Mouse (Mus musculus) hindbrain, embryonic 13.5 days (tissue): ENCODE measurements around the gene Unc5c. TPM values are rescaled to one million over a fixed set of nuclear protein-coding genes. Genes with fewer than 3 reads are reported as not detected.
A peak's percentile ranks its signal among the peaks of the same experiment; 100 is the strongest.

Source experiments
- ATAC-seq: fragments of 200-750 bp; cut with Nextera tagmentation; 2 replicates; pipeline ENCODE4 v1.8.0; 2017; ENCODE audit warnings: moderate TSS enrichment; ENCODE audit not compliant: low FRiP score
- H3K27ac ChIP-seq: fragments of 300-500 bp; sonication (generic); 2 replicates; pipeline ENCODE4 v1.5.1; 2015; ENCODE audit warnings: inconsistent platforms, mild to moderate bottlenecking, moderate library complexity
- H3K27me3 ChIP-seq: fragments of 300-500 bp; sonication (generic); 2 replicates; pipeline ENCODE4 v1.6.1; 2015; ENCODE audit warnings: mild to moderate bottlenecking, inconsistent platforms
- H3K36me3 ChIP-seq: fragments of 300-500 bp; sonication (generic); 2 replicates; pipeline ENCODE4 v1.6.1; 2015; ENCODE audit warnings: mild to moderate bottlenecking, inconsistent platforms
- H3K4me1 ChIP-seq: fragments of 300-500 bp; sonication (generic); replicated peaks from 2 replicates; pipeline ENCODE4 v1.6.1; 2015; ENCODE audit warnings: inconsistent platforms
- H3K4me2 ChIP-seq: fragments of 300-500 bp; sonication (generic); 2 replicates; pipeline ENCODE4 v1.6.1; 2015; ENCODE audit warnings: inconsistent platforms, mild to moderate bottlenecking, moderate library complexity
- H3K4me3 ChIP-seq: fragments of 300-500 bp; sonication (generic); 2 replicates; pipeline ENCODE4 v1.5.1; 2015; ENCODE audit warnings: mild to moderate bottlenecking, inconsistent platforms
- H3K9ac ChIP-seq: fragments of 300-500 bp; sonication (generic); 2 replicates; pipeline ENCODE4 v1.6.1; 2015; ENCODE audit warnings: mild to moderate bottlenecking, inconsistent platforms
- H3K9me3 ChIP-seq: fragments of 300-500 bp; sonication (generic); 2 replicates; pipeline ENCODE4 v1.6.1; 2016; ENCODE audit warnings: inconsistent platforms
- WGBS: fragments of 180-500 bp; shearing (Covaris S2); methylation state at CpG from one replicate; pipeline ENCODE4 v1.1.7; 2015; 5-methylcytosine and 5-hydroxymethylcytosine counted together
- polyA plus RNA-seq: library from polyadenylated mRNA; unstranded; fragments of >200 nt; fragmentation: Nextera tagmentation; extraction: Ambion mirVana; gene quantifications from 2 replicates; pipeline ENCODE4 v1.2.1, GENCODE M21; 2015

The Unc5c gene
- polyA plus RNA-seq: 18.4 and 26.3 TPM in 2 replicates

DNA sequence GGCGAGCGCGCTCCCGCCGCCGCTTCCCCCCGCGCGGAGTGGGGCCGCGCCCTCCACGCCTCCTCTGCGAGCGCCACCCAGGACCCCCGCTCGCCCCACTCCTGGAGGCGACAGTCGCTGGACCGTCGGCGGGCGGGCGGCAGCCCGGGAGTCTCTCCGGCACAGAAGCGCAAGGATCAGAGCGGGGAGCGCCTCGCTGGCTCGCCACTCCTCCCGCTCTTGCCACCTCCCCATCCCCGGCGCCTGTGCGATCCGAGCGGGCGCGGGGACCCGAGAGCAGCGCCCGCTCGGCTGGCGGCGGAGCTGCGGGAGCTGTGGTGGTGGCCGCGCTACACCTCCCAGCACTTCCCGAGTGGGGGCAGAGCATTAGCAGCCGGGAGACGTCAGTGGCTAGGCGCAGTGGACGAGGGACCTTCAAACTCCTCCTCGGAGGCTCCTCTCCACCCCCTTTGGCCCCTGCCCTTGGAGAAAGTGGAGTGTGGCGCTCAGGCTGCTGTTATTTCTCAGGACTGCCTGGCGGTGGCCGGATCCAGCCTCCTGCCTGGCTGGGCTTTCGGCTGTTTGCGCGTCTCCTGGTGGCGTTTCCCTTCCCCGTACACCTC is at the start of gene Unc5c:
Unc5c (plus strand) TSS at position 113 of the 602 bp plus-strand sequence.
- Histone ChIP-seq H3K27me3 (peaks cover 25% of the 10 kb centered on the region), H3K9ac (peak within 1 kb of the TSS; percentile 81), H3K36me3 (no peaks in the 10 kb centered on the region), H3K4me2 (peak within 1 kb of the TSS; percentile 84), H3K9me3 (no peaks in the 10 kb centered on the region), H3K4me3 (peak within 1 kb of the TSS; percentile 85), H3K27ac (peak within 1 kb of the TSS; percentile 93), H3K4me1 (peaks cover 41% of the 10 kb centered on the region)
- WGBS: under 1% methylated on average over 61 of the region's 61 CpGs
- peak; percentile 91 for ATAC-seq

DNA sequence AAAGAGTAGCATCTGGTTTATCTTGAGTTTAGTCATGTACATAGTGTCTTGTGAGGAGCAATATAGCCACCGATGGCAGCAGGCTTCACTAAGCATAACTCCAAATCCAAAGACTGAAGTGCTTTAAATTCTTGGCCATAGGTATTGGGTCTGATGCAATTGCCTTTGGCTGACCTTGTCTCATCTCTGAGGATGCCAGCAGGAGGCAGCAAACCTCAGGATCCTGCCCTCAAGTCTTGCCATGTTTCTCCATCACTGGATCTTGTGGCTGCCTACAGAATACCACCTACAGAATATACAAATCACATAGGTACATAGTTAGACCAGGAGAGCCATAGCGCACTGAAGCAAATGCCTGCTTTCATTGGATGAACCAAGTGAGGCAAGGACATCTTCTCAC is 7.5 kb upstream of the Unc5c start:
- Histone ChIP-seq H3K4me2 (no peak overlapping the region), H3K4me1 (peaks cover 9% of the 10 kb centered on the region; the same call in 1 of the 2 replicates), H3K4me3 (no peak overlapping the region), H3K27ac (no peak overlapping the region), H3K9me3 (no peaks in the 10 kb centered on the region), H3K27me3 (peaks cover 3% of the 10 kb centered on the region; the same call in 1 of the 2 replicates), H3K36me3 (no peaks in the 10 kb centered on the region), H3K9ac (no peak overlapping the region)
- WGBS: 94% methylated on average over 2 of the region's 2 CpGs
- no peak for ATAC-seq

DNA sequence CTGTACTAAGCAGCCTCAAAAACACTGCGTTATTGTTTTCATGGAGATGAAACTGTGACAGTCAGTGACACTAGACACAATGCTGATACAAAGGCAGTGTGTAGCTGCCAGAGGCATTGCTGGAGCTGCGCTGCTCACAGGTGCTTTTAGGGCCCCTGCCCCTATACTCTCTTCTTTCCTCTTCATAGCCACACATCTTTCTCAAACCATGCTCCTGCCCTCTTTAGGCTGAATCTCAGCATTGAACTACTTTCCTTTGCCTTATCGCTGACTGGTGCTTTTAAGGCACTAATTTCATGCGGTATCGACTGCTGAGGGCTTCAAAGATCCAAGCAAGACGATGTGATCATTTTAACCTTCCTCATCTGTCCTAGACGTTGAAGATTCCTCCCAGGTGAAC is 2.5 kb upstream of the Unc5c start:
- ATAC-seq: no peak
- 54% methylated on average over 7 of the region's 7 CpGs for WGBS
- Histone ChIP-seq H3K4me1 (peaks cover 28% of the 10 kb centered on the region), H3K36me3 (no peaks in the 10 kb centered on the region), H3K9ac (no peak overlapping the region), H3K9me3 (no peaks in the 10 kb centered on the region), H3K27me3 (peaks cover 19% of the 10 kb centered on the region), H3K4me3 (no peak overlapping the region), H3K27ac (no peak overlapping the region; the same call in 1 of the 2 replicates), H3K4me2 (no peak overlapping the region)

DNA sequence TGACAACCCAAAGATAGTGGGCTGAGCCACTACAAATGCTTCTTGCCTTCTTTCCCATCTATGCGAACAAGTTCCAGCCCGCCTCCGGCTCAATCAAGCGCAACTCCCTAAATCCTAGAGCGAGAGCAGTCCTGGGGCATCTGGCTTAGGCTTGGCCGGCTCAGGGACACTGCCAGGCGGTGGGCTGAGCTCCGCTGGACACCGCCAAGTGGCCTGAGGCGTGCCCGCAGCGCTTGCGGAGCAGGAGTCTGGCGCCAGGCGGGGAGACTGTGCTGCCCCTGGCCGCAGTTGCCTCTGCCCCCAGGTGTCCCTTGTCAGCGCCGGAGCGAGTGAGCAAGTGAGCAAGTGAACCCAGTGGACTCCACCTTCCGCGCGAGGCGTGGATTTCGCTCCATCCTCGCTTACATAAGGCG is 319 bp upstream of the Unc5c start:
- Histone ChIP-seq H3K4me3 (peak overlapping the region; percentile 85), H3K27ac (peak overlapping the region; percentile 93), H3K4me2 (peak overlapping the region; percentile 84), H3K4me1 (peaks cover 38% of the 10 kb centered on the region), H3K36me3 (no peaks in the 10 kb centered on the region), H3K9me3 (no peaks in the 10 kb centered on the region), H3K27me3 (peaks cover 25% of the 10 kb centered on the region), H3K9ac (peak overlapping the region; percentile 81)
- ATAC-seq: peak; percentile 77
- WGBS: 0% methylated on average over 26 of the region's 26 CpGs

DNA sequence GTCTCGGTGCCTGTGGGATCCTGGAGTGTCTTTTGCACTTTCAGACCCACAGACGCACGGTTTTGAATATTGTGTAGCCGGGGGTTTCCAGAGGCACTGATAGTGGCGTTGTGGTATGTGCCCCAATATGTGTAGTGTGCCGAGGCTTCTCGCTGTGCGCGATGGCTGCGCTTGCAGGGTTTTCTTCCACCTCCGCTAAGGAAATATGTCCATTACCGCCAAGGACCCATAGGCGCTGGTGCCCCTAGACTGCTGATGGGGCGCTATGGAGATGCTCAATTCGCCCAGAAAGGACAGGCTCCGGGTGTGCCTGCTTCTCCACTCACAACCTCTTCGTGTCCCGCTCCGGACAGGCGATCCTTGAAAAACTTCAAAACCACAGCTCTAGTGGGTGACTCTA is 1.0 kb downstream of the Unc5c start:
- peaks cover 46% of the 10 kb centered on the region for H3K4me1 ChIP-seq

DNA sequence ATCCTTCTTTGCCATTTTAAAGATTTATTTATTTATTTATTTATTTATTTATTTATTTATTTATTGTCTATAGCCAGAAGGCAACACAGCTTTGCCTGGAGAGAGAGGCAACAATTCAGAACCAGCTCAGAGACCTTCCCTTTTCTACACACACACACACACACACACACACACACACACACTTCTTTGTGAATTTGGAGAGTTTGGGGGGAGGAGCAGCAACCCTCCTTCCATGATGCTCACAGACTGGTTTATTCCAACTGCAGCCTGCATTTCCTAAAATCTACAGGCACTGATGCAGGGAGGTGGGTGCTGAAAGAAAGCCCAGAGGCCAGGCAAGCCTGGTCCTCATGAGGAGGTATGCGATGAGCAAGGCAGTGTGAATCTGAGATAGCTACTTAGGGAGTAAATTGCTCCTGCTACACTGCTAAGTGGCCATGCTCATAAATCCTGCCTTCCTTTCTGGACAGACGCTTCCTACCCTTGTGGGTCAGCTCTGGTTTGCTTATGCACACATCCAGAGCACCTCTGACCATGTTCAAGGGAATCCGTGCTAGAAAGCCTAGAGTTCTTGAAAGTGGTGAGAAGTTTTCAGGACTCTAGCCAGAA is 1.8 kb downstream of the Unc5c start:
- 12% methylated on average over 3 of the region's 3 CpGs for WGBS
- H3K36me3 ChIP-seq: no peaks in the 10 kb centered on the region
- H3K4me2 ChIP-seq: peak overlapping the region; percentile 84
- ATAC-seq: no peak
- no peaks in the 10 kb centered on the region for H3K9me3 ChIP-seq
- peaks cover 43% of the 10 kb centered on the region for H3K4me1 ChIP-seq
- peak overlapping the region; percentile 93 for H3K27ac ChIP-seq
- peak overlapping the region; percentile 81 for H3K9ac ChIP-seq
- peaks cover 25% of the 10 kb centered on the region for H3K27me3 ChIP-seq
- peak overlapping the region; percentile 85 for H3K4me3 ChIP-seq

More for the DNA sequence above, 1.0 kb downstream of the Unc5c start:
- Histone ChIP-seq H3K4me2 (peak overlapping the region; percentile 84), H3K9ac (peak overlapping the region; percentile 81), H3K4me3 (peak overlapping the region; percentile 85), H3K9me3 (no peaks in the 10 kb centered on the region), H3K27ac (peak overlapping the region; percentile 93), H3K36me3 (no peaks in the 10 kb centered on the region), H3K27me3 (peaks cover 25% of the 10 kb centered on the region)
- under 1% methylated on average over 20 of the region's 20 CpGs for WGBS
- ATAC-seq: no peak; the same call in 1 of the 2 replicates

DNA sequence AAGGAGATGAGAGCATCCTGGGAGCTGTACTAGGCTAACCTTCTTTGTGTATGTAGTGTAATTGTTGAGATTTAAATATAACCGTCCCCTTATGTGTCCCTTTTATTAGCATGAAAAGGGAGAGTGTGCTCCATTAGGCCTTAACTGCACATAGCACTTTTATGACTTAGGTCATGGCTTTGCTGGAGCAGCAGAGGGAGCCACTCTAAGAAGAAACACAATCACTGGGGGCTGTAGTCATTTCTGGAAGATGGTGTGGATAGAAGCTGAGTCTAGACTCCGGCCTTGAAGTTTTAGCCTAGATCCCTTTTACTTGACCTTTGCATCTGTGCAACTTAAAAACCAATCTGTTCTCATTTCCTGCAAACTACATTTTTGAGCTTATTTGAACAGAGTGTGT is 4.3 kb downstream of the Unc5c start:
- H3K36me3 ChIP-seq: no peaks in the 10 kb centered on the region
- H3K9ac ChIP-seq: no peak overlapping the region
- H3K4me2 ChIP-seq: peak overlapping the region; percentile 84
- WGBS: 57% methylated on average over 2 of the region's 2 CpGs
- H3K27me3 ChIP-seq: peaks cover 12% of the 10 kb centered on the region
- H3K27ac ChIP-seq: no peak overlapping the region
- ATAC-seq: no peak
- no peaks in the 10 kb centered on the region for H3K9me3 ChIP-seq
- peaks cover 28% of the 10 kb centered on the region for H3K4me1 ChIP-seq
- peak overlapping the region; percentile 85 for H3K4me3 ChIP-seq

DNA sequence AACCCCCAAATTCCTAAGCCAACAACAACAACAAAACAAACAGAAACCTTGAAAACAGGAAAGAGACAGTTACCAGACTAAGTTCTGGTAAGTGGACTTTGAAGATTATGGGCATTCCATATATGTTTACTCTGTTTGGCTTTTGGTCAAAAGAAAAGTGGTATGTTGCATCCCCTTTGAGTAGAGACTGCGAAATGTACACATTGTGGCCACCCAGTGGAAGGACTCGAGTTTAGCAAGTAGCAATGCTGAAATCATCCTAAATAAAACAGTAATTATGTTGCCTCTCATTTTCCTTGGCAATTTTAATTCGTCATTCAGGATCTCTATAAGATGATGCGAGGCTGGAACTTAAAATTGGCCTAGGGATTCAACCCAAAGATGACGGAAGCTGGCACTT is 8.2 kb downstream of the Unc5c start:
- H3K4me1 ChIP-seq: peaks cover 22% of the 10 kb centered on the region
- no peak overlapping the region for H3K4me3 ChIP-seq
- no peak overlapping the region for H3K27ac ChIP-seq
- no peak overlapping the region for H3K9ac ChIP-seq
- H3K9me3 ChIP-seq: no peaks in the 10 kb centered on the region
- H3K27me3 ChIP-seq: no peaks in the 10 kb centered on the region
- no peaks in the 10 kb centered on the region for H3K36me3 ChIP-seq
- H3K4me2 ChIP-seq: no peak overlapping the region
- no peak for ATAC-seq
- 77% methylated on average over 5 of the region's 5 CpGs for WGBS

DNA sequence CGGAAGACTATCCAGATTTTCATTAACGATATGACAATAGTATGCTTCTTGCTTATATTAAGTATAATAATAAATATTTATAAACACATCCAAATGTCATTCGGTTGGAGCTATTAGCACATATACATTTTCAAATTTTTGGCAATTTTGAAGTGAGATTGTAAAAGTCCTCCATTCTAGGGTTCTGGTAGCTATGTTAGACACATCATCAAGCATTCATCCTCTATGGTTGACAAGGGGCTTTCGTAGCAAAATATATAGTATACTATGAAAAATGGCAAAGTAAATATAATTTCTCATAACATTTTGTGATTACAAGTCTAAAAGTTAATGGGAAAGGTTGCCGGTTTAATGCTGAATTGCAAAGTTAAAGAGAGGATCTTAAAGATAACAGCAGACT is 10.4 kb downstream of the Unc5c start:
- Histone ChIP-seq H3K9ac (no peak overlapping the region), H3K4me1 (peaks cover 15% of the 10 kb centered on the region), H3K4me3 (no peak overlapping the region), H3K4me2 (no peak overlapping the region), H3K36me3 (no peaks in the 10 kb centered on the region), H3K27ac (no peak overlapping the region), H3K9me3 (no peaks in the 10 kb centered on the region), H3K27me3 (no peaks in the 10 kb centered on the region)
- WGBS: 93% methylated on average over 5 of the region's 5 CpGs
- no peak for ATAC-seq

DNA sequence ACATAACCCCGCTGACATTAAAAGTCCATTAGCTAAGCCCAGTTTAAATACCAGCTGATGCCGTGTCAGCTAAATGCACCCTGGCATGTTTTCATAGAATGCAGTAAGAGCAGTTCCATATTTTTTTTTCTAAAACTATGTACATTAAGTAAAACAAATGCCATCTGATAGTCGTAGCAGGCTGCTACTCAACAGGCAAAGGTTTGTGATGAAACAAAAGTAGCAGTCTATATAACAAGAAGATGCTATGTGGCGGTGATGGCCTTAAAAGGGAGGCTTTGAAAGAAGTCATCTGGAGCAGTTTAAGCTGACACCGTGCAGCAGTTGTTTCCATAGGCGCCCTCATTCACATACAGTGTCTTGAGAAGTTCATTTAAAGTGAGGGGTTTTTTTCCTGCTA is 10.9 kb downstream of the Unc5c start:
- no peaks in the 10 kb centered on the region for H3K27me3 ChIP-seq
- no peak overlapping the region for H3K9ac ChIP-seq
- 65% methylated on average over 6 of the region's 6 CpGs for WGBS
- no peaks in the 10 kb centered on the region for H3K36me3 ChIP-seq
- no peak for ATAC-seq
- peaks cover 12% of the 10 kb centered on the region for H3K4me1 ChIP-seq
- no peak overlapping the region for H3K4me2 ChIP-seq
- H3K9me3 ChIP-seq: no peaks in the 10 kb centered on the region
- H3K4me3 ChIP-seq: no peak overlapping the region
- no peak overlapping the region for H3K27ac ChIP-seq

DNA sequence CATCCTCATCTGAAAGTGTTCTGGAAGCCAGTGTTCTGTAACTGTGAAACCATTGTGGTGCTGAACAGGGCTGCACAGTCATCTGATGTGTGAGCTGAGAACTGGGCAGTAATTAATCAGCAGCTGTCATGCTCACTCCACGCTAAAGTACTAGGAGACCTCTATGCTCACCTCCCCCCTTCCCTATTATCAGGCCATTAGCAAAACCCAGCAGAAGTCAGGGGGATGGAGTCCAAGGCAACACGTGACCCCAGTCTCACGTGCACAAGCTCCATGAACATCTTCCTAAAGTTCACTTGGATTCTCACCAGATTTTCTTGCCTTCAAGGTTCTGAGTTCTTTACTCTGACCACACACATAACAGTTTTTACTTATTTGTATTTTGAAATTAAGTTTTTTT is 11.7 kb downstream of the Unc5c start:
- H3K4me3 ChIP-seq: no peak overlapping the region
- no peaks in the 10 kb centered on the region for H3K9me3 ChIP-seq
- H3K27ac ChIP-seq: no peak overlapping the region
- H3K4me1 ChIP-seq: peaks cover 12% of the 10 kb centered on the region
- peak; percentile 54 for ATAC-seq
- H3K4me2 ChIP-seq: no peak overlapping the region
- no peaks in the 10 kb centered on the region for H3K36me3 ChIP-seq
- H3K9ac ChIP-seq: no peak overlapping the region
- 19% methylated on average over 3 of the region's 3 CpGs for WGBS
- no peaks in the 10 kb centered on the region for H3K27me3 ChIP-seq

DNA sequence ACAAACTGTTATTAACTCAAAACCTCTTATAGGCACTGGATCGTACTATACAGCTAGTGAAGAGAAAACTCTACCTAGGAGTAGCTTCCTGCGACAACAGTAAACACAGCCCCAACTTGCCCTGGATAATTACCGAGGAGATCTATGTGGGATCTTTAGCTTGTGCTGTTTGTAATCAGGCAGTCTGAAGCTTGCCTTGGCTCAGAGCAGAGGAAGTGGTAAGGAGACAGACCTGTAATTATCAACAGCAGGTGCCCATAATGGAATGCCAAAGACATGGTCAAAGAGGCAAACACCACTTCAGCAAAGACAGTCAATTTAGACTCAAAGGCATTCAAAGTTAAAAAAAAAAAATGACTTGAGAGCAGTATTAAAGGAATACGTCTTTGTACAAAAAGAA is 17.4 kb downstream of the Unc5c start:
- H3K9me3 ChIP-seq: no peaks in the 10 kb centered on the region
- 83% methylated on average over 4 of the region's 4 CpGs for WGBS
- H3K27ac ChIP-seq: no peak overlapping the region
- no peak overlapping the region for H3K4me2 ChIP-seq
- no peak overlapping the region for H3K4me3 ChIP-seq
- no peaks in the 10 kb centered on the region for H3K27me3 ChIP-seq
- ATAC-seq: no peak
- H3K9ac ChIP-seq: no peak overlapping the region
- no peaks in the 10 kb centered on the region for H3K4me1 ChIP-seq
- H3K36me3 ChIP-seq: no peaks in the 10 kb centered on the region
